Comparison of ENCODE assay signal across 14 mouse cellular contexts in the genomic region with DNA sequence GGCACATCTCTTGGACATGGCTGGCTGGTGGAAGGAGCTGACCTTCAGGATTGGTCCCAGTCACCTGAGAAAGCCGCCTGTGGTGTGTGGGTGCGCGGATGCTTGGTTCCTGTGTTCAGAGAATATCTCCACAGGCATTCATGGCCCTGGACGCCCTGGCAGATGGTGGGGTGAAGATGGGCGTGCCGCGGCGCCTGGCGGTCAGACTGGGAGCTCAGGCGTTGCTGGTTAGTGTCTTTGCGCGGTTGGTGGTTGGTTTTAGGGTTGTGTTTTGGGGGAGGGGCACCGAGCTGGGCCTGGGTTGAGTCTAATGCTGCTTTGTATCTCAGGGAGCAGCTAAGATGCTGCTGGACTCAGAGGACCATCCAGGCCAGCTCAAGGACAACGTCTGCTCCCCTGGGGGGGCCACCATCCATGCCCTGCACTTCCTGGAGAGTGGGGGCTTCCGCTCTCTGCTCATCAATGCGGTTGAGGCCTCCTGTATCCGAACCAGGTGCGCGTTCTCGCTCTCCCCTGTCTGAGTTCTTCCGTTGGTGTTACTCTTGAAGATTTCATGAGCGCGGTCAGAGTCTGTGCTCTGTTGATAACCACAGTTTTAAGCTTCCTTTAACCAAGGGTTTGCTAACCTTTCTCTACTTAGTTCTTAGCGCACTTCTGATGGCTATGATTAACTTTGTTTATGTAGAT. TPM values are rescaled to one million over a fixed set of nuclear protein-coding genes. Genes with fewer than 3 reads are reported as not detected.
DNase-seq lines count a peak whose midpoint lies in the region; ATAC-seq and TF ChIP-seq lines count a peak whose summit lies in the region.
"Had no signal": no experiment of that assay in that cellular context is flagged by ENCODE, and none has a peak within 500 bp of the region (broad histone marks: within the 10 kb centered on the region; RNA-seq: fewer than 3 reads in every experiment).

No protein-coding gene starts in this region.

- peak; percentile 22; the same call in 1 of the 2 replicates for TF ChIP-seq CTCF in liver, embryonic 14.5 days (IDR thresholded peaks at IDR 0.05; ENCODE audit: low read depth)

- H3K9me3 ChIP-seq in heart, embryonic 11.5 days (replicated peaks; ENCODE audit: control insufficient read depth, low read length): no peaks in the 10 kb centered on the region
- H3K9me3 ChIP-seq in liver, embryonic 14.5 days (ENCODE audit: control insufficient read depth, low read length): no peaks in the 10 kb centered on the region
- H3K9me3 ChIP-seq: forebrain, embryonic 15.5 days had no signal

- DNase-seq in heart, postnatal 14 days: no peak
- peak; percentile 47 for DNase-seq in CD4-positive, CD25-positive, alpha-beta regulatory T cell, adult 2 months (ENCODE audit: low read depth, low spot score)
- peak; percentile 59 for DNase-seq in ZHBTc4 (ENCODE audit: low read depth, low spot score)
- DNase-seq in liver, embryonic 14.5 days (ENCODE audit: low read depth in 3 of 3, low spot score in 3 of 3): no peak
- no peak for DNase-seq in layer of hippocampus, adult 9-11 months
- no peak for DNase-seq in lung, postnatal 14 days
- DNase-seq in urinary bladder, postnatal 10 days (ENCODE audit: low spot score): no peak
- DNase-seq: kidney, postnatal 36 days had no signal

- TF ChIP-seq EP300 in liver, embryonic 14.5 days (IDR thresholded peaks at IDR 0.05; ENCODE audit: low read depth): no peak

- H3K36me3 ChIP-seq in heart, embryonic 11.5 days (ENCODE audit: control insufficient read depth, insufficient read depth, low read length): peaks cover 13% of the 10 kb centered on the region
- H3K36me3 ChIP-seq in liver, embryonic 14.5 days (replicated peaks; ENCODE audit: control insufficient read depth, insufficient read depth, low read depth): peaks cover 37% of the 10 kb centered on the region

- WGBS in heart, embryonic 11.5 days (ENCODE audit: insufficient replicate concordance): 82% methylated on average over 24 of the region's 24 CpGs
- 71% methylated on average over 24 of the region's 24 CpGs for WGBS in liver, embryonic 14.5 days (ENCODE audit: insufficient replicate concordance)

- intact Hi-C loops in heart, postnatal 14 days (cut with DNase I): no loop called here

- peak overlapping the region; percentile 87 for H3K4me2 ChIP-seq in heart, embryonic 11.5 days
- peak overlapping the region; percentile 99 for H3K4me2 ChIP-seq in liver, embryonic 14.5 days (ENCODE audit: low read depth)

- H3K9ac ChIP-seq in heart, embryonic 11.5 days (ENCODE audit: low read depth, low read length): no peak overlapping the region
- no peak overlapping the region for H3K9ac ChIP-seq in liver, embryonic 14.5 days (replicated peaks)
- H3K9ac ChIP-seq: forebrain, embryonic 15.5 days had no signal

- H3K27me3 ChIP-seq in heart, embryonic 11.5 days (ENCODE audit: control insufficient read depth, insufficient read depth, low read length): no peaks in the 10 kb centered on the region; the same call in 1 of the 2 replicates
- no peaks in the 10 kb centered on the region for H3K27me3 ChIP-seq in liver, embryonic 14.5 days (ENCODE audit: control insufficient read depth, insufficient read depth, low read length)
- H3K27me3 ChIP-seq: forebrain, embryonic 15.5 days had no signal

- peaks cover 5% of the 10 kb centered on the region for H3K4me1 ChIP-seq in heart, embryonic 11.5 days (ENCODE audit: control insufficient read depth, insufficient read depth, low read length)
- peaks cover 41 to 42% of the 10 kb centered on the region in 2 experiments for H3K4me1 ChIP-seq in liver, embryonic 14.5 days (replicated peaks; ENCODE audit: control insufficient read depth in 2 of 2, insufficient read depth in 2 of 2, low read length in 1 of 2)

- ATAC-seq in heart, embryonic 11.5 days (replicated peaks; ENCODE audit: insufficient number of reproducible peaks, low FRiP score, low TSS enrichment): no peak
- no peak for ATAC-seq in liver, embryonic 14.5 days (ENCODE audit: insufficient read depth)
- ATAC-seq: forebrain, embryonic 15.5 days had no signal

- H3K4me3 ChIP-seq in heart, embryonic 11.5 days (ENCODE audit: low read depth, low read length): peak overlapping the region; percentile 78
- peak overlapping the region; percentile 94 to 97; a peak in 3 of 4 replicates for H3K4me3 ChIP-seq in liver, embryonic 14.5 days (ENCODE audit: insufficient read depth in 1 of 2, low read depth in 2 of 2, low read length in 2 of 2)
- H3K4me3 ChIP-seq: forebrain, embryonic 15.5 days had no signal

- no peak overlapping the region for H3K27ac ChIP-seq in heart, embryonic 11.5 days (ENCODE audit: low read depth, low read length)
- H3K27ac ChIP-seq in liver, embryonic 14.5 days: no peak overlapping the region; the same call in 1 of the 2 replicates
- H3K27ac ChIP-seq: forebrain, embryonic 15.5 days had no signal

RNA-seq across cellular contexts. Expression of gene Pycr2, which starts 2.5 kb away (rescaled TPM):
- 64.3 and 72.5 TPM in 2 replicates for polyA plus RNA-seq in heart, embryonic 11.5 days (2014; fragmentation: Nextera tagmentation; extraction: Ambion mirVana)
- 10 to 100 TPM; 14.8 to 15.1 TPM for total RNA-seq in heart, postnatal 14 days (2021)
- polyA plus RNA-seq in liver, embryonic 14.5 days (2012; rRNA removed): 47.9 and 52.0 TPM in 2 replicates
- 84.6 and 94.7 TPM in 2 replicates for polyA plus RNA-seq in liver, embryonic 14.5 days (2014; fragmentation: Nextera tagmentation; extraction: Ambion mirVana)

RNA-seq across cellular contexts. Expression of gene Lefty2, which starts 13.7 kb away (rescaled TPM):
- polyA plus RNA-seq in heart, embryonic 11.5 days (2014; fragmentation: Nextera tagmentation; extraction: Ambion mirVana): not detected in 2 replicates
- total RNA-seq in heart, postnatal 14 days (2021): under 1 TPM in 1 of 2 experiments, not detected in 1; 0.07 TPM
- not detected in 2 replicates for polyA plus RNA-seq in liver, embryonic 14.5 days (2012; rRNA removed)
- polyA plus RNA-seq in liver, embryonic 14.5 days (2014; fragmentation: Nextera tagmentation; extraction: Ambion mirVana): not detected in 2 replicates
- total RNA-seq: gastrocnemius, postnatal 4 days; liver, adult 2 months; monocyte, adult 5-6 weeks had no signal
- polyA plus RNA-seq: C2C12; liver, adult 2 months had no signal

RNA-seq across cellular contexts. Expression of gene Lefty1, which starts 28.2 kb away (rescaled TPM):
- 1.2 and 1.3 TPM in 2 replicates for polyA plus RNA-seq in heart, embryonic 11.5 days (2014; fragmentation: Nextera tagmentation; extraction: Ambion mirVana)
- under 1 TPM; 0.66 to 0.81 TPM for total RNA-seq in heart, postnatal 14 days (2021)
- polyA plus RNA-seq in liver, embryonic 14.5 days (2012; rRNA removed): 9.2 and 9.5 TPM in 2 replicates
- 4.9 and 5.6 TPM in 2 replicates for polyA plus RNA-seq in liver, embryonic 14.5 days (2014; fragmentation: Nextera tagmentation; extraction: Ambion mirVana)
- total RNA-seq: monocyte, adult 5-6 weeks had no signal

RNA-seq across cellular contexts. Expression of gene Tmem63a, which starts 35.5 kb away (rescaled TPM):
- 5.8 and 6.7 TPM in 2 replicates for polyA plus RNA-seq in heart, embryonic 11.5 days (2014; fragmentation: Nextera tagmentation; extraction: Ambion mirVana)
- 10 to 100 TPM; 14.9 to 15.3 TPM for total RNA-seq in heart, postnatal 14 days (2021)
- polyA plus RNA-seq in liver, embryonic 14.5 days (2012; rRNA removed): 6.8 and 7.2 TPM in 2 replicates
- polyA plus RNA-seq in liver, embryonic 14.5 days (2014; fragmentation: Nextera tagmentation; extraction: Ambion mirVana): 4.3 and 4.6 TPM in 2 replicates

RNA-seq across cellular contexts. Expression of gene Sde2, which starts 55.7 kb away (rescaled TPM):
- 24.1 and 32.7 TPM in 2 replicates for polyA plus RNA-seq in heart, embryonic 11.5 days (2014; fragmentation: Nextera tagmentation; extraction: Ambion mirVana)
- 10 to 100 TPM; 12.4 to 14.9 TPM for total RNA-seq in heart, postnatal 14 days (2021)
- 11.5 and 15.5 TPM in 2 replicates for polyA plus RNA-seq in liver, embryonic 14.5 days (2012; rRNA removed)
- 15.8 and 18.0 TPM in 2 replicates for polyA plus RNA-seq in liver, embryonic 14.5 days (2014; fragmentation: Nextera tagmentation; extraction: Ambion mirVana)

Comparison
In these comparisons a context has a peak if more than half of its experiments do, and no peak if none do; other contexts are left out.
1. DNase-seq: peak in CD4-positive, CD25-positive, alpha-beta regulatory T cell, adult 2 months (single experiment) and ZHBTc4 (single experiment); none in heart, postnatal 14 days (0 of 2), liver, embryonic 14.5 days (0 of 3), layer of hippocampus, adult 9-11 months (single experiment), lung, postnatal 14 days (single experiment) and urinary bladder, postnatal 10 days (single experiment).